Mouse (Mus musculus): ENCODE measurements around the gene Nat8l.

Gene Nat8l

GRCm38 (mm10) chr5:34002636-34003035, 6.9 kb downstream of the Nat8l start:
- DNase-seq (ENCODE audit: low spot score): no peak

- no peak for DNase-seq (ENCODE audit: low spot score)
These were observed 8.8 kb downstream of the Nat8l start for GRCm38 (mm10) chr5:34004618-34005017.

GRCm38 (mm10) chr5:34006832-34007231, 11.0 kb downstream of the Nat8l start:
- DNase-seq (ENCODE audit: low spot score): no peak

- no peak for DNase-seq (ENCODE audit: low spot score)
These were observed 11.7 kb downstream of the Nat8l start for GRCm38 (mm10) chr5:34007392-34007941.

- no peak for DNase-seq (ENCODE audit: low spot score)
These were observed 18.9 kb downstream of the Nat8l start for GRCm38 (mm10) chr5:34014652-34015051.

GRCm38 (mm10) chr5:34018968-34019367, 23.2 kb downstream of the Nat8l start:
- DNase-seq (ENCODE audit: low spot score): no peak

GRCm38 (mm10) chr5:34030101-34030500, 34.3 kb downstream of the Nat8l start:
- DNase-seq (ENCODE audit: low spot score): no peak

GRCm38 (mm10) chr5:34031022-34031421, 35.2 kb downstream of the Nat8l start:
- DNase-seq (ENCODE audit: low spot score): no peak

GRCm38 (mm10) chr5:34032520-34032919, 36.7 kb downstream of the Nat8l start:
- DNase-seq (ENCODE audit: low spot score): no peak
